In the genomic region with DNA sequence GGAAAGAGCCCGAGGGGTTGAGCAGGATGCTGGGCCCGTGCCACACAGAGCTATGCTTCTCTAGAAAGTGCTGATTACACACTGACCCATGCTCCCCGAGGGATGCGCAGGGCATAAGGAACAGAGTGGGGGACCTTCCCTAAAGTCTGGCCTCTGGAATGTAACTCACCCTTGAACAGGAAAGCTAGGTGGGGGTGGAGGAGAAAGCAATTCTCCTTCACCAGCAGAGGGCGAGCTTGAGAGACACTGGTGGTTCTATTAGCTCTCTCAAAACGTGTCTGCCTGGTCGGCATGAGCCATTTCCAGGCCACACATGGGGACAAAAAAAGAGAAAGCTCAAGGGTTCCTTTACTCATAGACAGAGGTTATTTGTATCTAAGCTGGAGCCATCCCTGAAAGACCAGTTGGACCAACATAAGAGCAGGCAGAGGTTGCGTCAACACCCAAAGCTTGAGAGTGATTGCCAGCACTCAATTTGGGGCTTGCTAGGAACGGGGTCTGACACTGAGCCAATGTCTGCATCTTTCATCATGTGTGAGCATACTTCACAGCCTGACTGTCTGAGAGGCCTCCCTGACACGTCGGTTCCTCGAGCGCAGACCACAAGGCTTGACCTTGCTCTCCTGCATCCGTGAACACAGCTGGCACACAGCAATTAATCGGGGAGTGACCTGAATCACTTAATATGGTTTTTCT, we compare ENCODE assay signal across 9 mouse cellular contexts.
DNase-seq lines count a peak whose midpoint lies in the region; ATAC-seq and TF ChIP-seq lines count a peak whose summit lies in the region.
"Had no signal": no experiment of that assay in that cellular context is flagged by ENCODE, and none has a peak within 500 bp of the region (broad histone marks: within the 10 kb centered on the region; RNA-seq: fewer than 3 reads in every experiment).

No protein-coding gene starts in this region.

- peak; percentile 82 for TF ChIP-seq CTCF in hindbrain, postnatal 0 days (IDR thresholded peaks at IDR 0.05; ENCODE audit: low read depth)
- TF ChIP-seq CTCF in lung, adult 2 months (IDR thresholded peaks at IDR 0.05; ENCODE audit: insufficient read depth, low read length): peak; percentile 76

- WGBS in hindbrain, postnatal 0 days: 58% methylated on average over 15 of the region's 15 CpGs
- WGBS in lung, adult 2 months: 50% methylated on average over 15 of the region's 15 CpGs

- no peak for TF ChIP-seq POLR2A in lung, adult 2 months (IDR thresholded peaks at IDR 0.05; ENCODE audit: borderline replicate concordance, extremely low read depth, low read depth, low read length)

- DNase-seq in gastrocnemius, adult 18-20 months (ENCODE audit: low spot score): peak; percentile 61
- no peak for DNase-seq in gastrocnemius, adult 8-10 months (ENCODE audit: low spot score in 2 of 2)
- DNase-seq in urinary bladder, postnatal 36 days (ENCODE audit: low spot score in 2 of 2): peak; percentile 22 to 41
- no peak for DNase-seq in urinary bladder, postnatal 10 days (ENCODE audit: low spot score)
- peak; percentile 62 to 82 for DNase-seq in cerebellum, postnatal 14 days
- peak; percentile 83 for DNase-seq in hindbrain, postnatal 0 days (ENCODE audit: low spot score)
- peak; percentile 44 for DNase-seq in lung, adult 2 months
- DNase-seq in right cerebral cortex, postnatal 25 days: peak; percentile 35

- no peak overlapping the region for H3K4me2 ChIP-seq in hindbrain, postnatal 0 days (ENCODE audit: low read depth, low read length)
- H3K4me2 ChIP-seq: limb, embryonic 12.5 days had no signal

- H3K36me3 ChIP-seq in hindbrain, postnatal 0 days (ENCODE audit: insufficient read depth, low read length): no peaks in the 10 kb centered on the region
- H3K36me3 ChIP-seq: limb, embryonic 12.5 days had no signal

- H3K9me3 ChIP-seq in hindbrain, postnatal 0 days (ENCODE audit: low read length): no peaks in the 10 kb centered on the region
- H3K9me3 ChIP-seq: limb, embryonic 12.5 days had no signal

- H3K9ac ChIP-seq in hindbrain, postnatal 0 days (replicated peaks; ENCODE audit: low read length): no peak overlapping the region
- H3K9ac ChIP-seq: limb, embryonic 12.5 days had no signal

- no peaks in the 10 kb centered on the region for H3K27me3 ChIP-seq in hindbrain, postnatal 0 days (ENCODE audit: insufficient read depth, low read length)
- H3K27me3 ChIP-seq: limb, embryonic 12.5 days had no signal

- no peak overlapping the region for H3K27ac ChIP-seq in hindbrain, postnatal 0 days
- H3K27ac ChIP-seq: limb, embryonic 12.5 days had no signal

- ATAC-seq in hindbrain, postnatal 0 days: no peak

- H3K4me1 ChIP-seq in hindbrain, postnatal 0 days (ENCODE audit: insufficient read depth, low read length): no peaks in the 10 kb centered on the region
- H3K4me1 ChIP-seq in lung, adult 2 months (ENCODE audit: control insufficient read depth, insufficient read depth, low read length): no peaks in the 10 kb centered on the region

- H3K4me3 ChIP-seq in hindbrain, postnatal 0 days (ENCODE audit: low read length): no peak overlapping the region
- H3K4me3 ChIP-seq in lung, adult 2 months (replicated peaks; ENCODE audit: extremely low read depth, low read depth, low read length): no peak overlapping the region
- H3K4me3 ChIP-seq: limb, embryonic 12.5 days had no signal

Comparison
In these comparisons a context has a peak if more than half of its experiments do, and no peak if none do; other contexts are left out.
1. DNase-seq: peak in gastrocnemius, adult 18-20 months (single experiment), urinary bladder, postnatal 36 days (2 of 2), cerebellum, postnatal 14 days (2 of 2), hindbrain, postnatal 0 days (single experiment), lung, adult 2 months (single experiment) and right cerebral cortex, postnatal 25 days (single experiment); none in gastrocnemius, adult 8-10 months (0 of 2) and urinary bladder, postnatal 10 days (single experiment).